Mouse (Mus musculus) heart, postnatal 14 days (tissue): ENCODE results near the gene Phyhipl. TPM values are rescaled to one million over a fixed set of nuclear protein-coding genes. Genes with fewer than 3 reads are reported as not detected.

Experiments used
- DNase-seq, 2 experiments: peaks; one replicate each; pipeline ENCODE4 v3.0.0; 2021 to 2022
- intact Hi-C: fragments of 180-260 bp; cut with DNase I; formaldehyde crosslinking; loops from one replicate; pipeline ENCODE4 v1.15.1; 2025
- total RNA-seq, 2 experiments: library from RNA; stranded (reverse); gene quantifications; 2 replicates each; pipeline ENCODE4 v1.2.3; 2021

The Phyhipl gene
- total RNA-seq, 2 experiments from 2014 or later = not detected

- intact Hi-C loops = no loop called here
Observed at GRCm38 (mm10) chr10:70637640-70638328, 18.0 kb downstream of the Phyhipl start.

GRCm38 (mm10) chr10:70635261-70635660 is 20.5 kb downstream of the Phyhipl start:
- DNase-seq = no peak
- intact Hi-C loops = no loop called here

More at GRCm38 (mm10) chr10:70637640-70638328, 18.0 kb downstream of the Phyhipl start:
- DNase-seq = no peak

DNA sequence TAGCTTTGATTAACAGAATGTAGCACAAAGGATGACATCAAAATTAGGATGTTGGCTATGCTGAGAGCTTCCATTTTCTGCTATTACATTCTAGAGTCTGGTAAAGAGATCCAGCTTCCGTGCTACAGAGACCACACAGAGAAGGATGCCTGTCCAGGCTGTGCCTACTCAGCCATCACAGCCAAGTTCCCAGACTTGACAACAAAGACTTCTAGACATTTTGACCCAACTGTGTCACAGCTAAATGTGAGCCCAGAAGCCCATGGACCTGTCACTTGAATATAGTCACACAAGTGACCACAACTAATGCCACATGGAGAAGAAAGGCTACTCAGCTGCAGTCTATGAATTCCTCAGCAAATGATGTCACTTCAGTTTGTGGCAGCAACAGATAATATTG is 24.6 kb downstream of the Phyhipl start:
- intact Hi-C loops = no loop called here
- DNase-seq = no peak

DNA sequence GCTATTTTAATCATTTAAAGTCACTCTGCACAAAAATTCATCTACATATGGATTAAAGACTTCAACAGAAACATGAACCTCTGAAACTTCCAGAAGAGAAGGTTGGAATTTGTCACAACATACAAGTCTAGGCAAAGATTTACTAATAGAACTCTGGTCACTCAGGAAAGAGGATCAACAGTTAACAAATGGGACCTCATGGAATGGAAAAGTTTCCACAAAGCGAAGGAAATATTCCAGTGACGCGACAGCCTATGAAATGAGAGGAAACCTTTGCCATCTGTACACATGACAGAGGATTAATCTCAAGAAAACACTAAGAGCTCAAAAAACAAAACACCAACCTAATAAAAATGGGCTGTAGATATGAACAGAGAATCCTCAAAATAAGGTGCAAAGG is 32.3 kb downstream of the Phyhipl start:
- no peak for DNase-seq
- intact Hi-C loops = no loop called here

GRCm38 (mm10) chr10:70616377-70616776 is 39.4 kb downstream of the Phyhipl start:
- DNase-seq = no peak
- intact Hi-C loops = no loop called here

DNA sequence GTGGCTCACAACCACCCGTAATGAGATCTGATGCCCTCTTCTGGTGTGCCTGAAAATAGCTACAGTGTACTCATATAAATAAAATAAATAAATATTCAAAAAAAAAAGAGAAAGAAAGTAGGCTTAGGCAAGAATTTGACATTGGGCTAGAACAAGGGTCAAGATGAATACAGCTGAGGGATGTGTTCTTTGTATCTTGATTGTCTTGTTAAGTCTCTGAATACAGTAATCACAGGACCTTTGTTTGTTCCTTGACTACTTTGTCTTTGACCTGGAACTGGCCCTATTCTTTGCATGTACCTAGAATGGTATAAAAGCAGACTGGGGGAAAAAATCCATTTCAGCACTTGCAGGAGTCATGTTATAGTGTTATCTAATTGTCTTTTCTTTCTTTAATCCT is 44.1 kb downstream of the Phyhipl start:
- intact Hi-C loops = no loop called here
- no peak for DNase-seq

GRCm38 (mm10) chr10:70599925-70600305 is 55.9 kb downstream of the Phyhipl start:
- intact Hi-C loops = loop anchor here (5.0 to 10.0 kb wide), 2 partner anchors 212 to 615 kb away; no protein-coding TSS in a partner anchor
- DNase-seq = no peak

- intact Hi-C loops = loop anchor here (5.0 to 10.0 kb wide), 2 partner anchors 213 to 615 kb away; no protein-coding TSS in a partner anchor
- peak; percentile 5 to 11 for DNase-seq
Observed at GRCm38 (mm10) chr10:70599126-70599924, 56.4 kb downstream of the Phyhipl start.

- DNase-seq = peak; percentile 4 to 9
- intact Hi-C loops = loop anchor here (5.0 to 10.0 kb wide), 2 partner anchors 214 to 616 kb away; no protein-coding TSS in a partner anchor
Observed at GRCm38 (mm10) chr10:70598516-70599125, 57.1 kb downstream of the Phyhipl start.

DNA sequence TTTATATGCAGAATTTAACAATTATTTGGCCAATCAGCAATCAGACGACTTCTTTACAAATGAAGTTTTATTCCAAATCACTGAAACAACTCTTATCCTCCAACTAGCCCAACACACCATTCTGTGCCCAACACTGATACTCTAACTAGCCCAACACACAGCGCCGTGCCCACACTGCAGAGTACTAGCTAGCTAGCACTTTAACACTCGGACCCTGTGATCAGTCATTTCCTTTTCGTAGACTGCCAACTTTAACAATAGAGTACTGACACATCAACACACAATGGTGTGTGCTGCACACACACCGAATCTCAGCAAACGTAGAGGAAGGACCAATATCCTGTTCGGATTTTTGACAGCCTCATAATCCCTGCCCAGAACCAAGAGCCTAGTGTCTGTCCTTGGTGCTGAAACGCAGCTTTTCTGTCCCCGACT is 57.7 kb downstream of the Phyhipl start:
- intact Hi-C loops = loop anchor here (5.0 to 10.0 kb wide), 2 partner anchors 214 to 617 kb away; no protein-coding TSS in a partner anchor
- peak; percentile 16 to 50 for DNase-seq

DNA sequence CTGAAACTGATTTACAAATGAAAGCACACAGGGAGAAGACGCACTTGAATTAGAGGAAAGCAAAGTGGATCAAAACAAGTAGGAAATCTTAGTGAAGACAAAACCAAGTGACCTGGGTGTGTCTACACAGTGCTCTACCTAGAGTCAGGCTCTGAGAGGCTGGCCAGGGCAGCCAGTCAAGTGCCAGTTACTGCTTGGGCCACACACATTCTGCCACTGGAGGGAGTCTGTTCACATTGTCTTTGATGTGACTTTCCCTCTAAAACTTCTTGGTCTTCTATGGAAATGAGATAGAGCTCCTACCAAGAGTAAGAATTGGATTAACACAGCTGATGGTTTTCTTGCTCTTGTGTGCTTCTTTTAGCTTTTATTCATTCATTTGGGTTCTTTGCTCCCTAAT is 61.8 kb downstream of the Phyhipl start:
- intact Hi-C loops = loop anchor here (5.0 to 10.0 kb wide), 2 partner anchors 368 to 621 kb away; no protein-coding TSS in a partner anchor

GRCm38 (mm10) chr10:70586876-70587405 is 68.8 kb downstream of the Phyhipl start:
- intact Hi-C loops = no loop called here
- DNase-seq = no peak

More for the DNA sequence above, 61.8 kb downstream of the Phyhipl start:
- peak; percentile 2 to 25 for DNase-seq

- intact Hi-C loops = no loop called here
- no peak for DNase-seq
Observed at GRCm38 (mm10) chr10:70584171-70584570, 71.6 kb downstream of the Phyhipl start.

- no peak for DNase-seq
- intact Hi-C loops = no loop called here
Observed at GRCm38 (mm10) chr10:70581556-70582211, 74.1 kb downstream of the Phyhipl start.

GRCm38 (mm10) chr10:70563636-70564035 is 92.1 kb downstream of the Phyhipl start:
- peak; percentile 75 to 83 for DNase-seq
- intact Hi-C loops = loop anchor here (1.0 to 10.0 kb wide), 5 partner anchors 195 to 651 kb away; no protein-coding TSS in a partner anchor

GRCm38 (mm10) chr10:70552531-70552930 is 103.2 kb downstream of the Phyhipl start:
- DNase-seq = no peak
- intact Hi-C loops = no loop called here

DNA sequence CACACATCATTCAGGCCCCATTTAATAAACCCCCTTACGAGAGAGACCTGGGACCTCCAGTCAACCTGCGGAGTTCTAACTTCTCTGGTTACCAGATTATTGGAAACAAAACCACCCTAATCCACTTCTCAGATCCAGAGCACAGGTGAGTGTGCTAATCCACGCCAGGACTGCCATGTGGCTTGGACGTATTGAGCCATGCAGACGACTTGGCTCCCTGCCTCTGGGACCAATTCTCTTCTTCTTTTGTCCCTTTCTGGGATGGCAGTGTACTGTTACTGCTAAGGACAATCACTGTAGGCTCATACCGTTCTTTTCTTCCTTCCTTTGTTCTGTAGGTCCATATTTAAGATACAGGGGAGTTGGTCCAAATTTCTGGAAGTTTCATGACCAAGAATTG is 112.9 kb downstream of the Phyhipl start:
- intact Hi-C loops = loop anchor here (10.0 kb wide), 1 partner anchor 98 kb away; the partner anchor contains the start of gene Fam13c
- DNase-seq = no peak

GRCm38 (mm10) chr10:70540456-70541195 is 115.1 kb downstream of the Phyhipl start:
- peak in 1 of 2 experiments; percentile 24 for DNase-seq
- intact Hi-C loops = loop anchor here (10.0 kb wide), 1 partner anchor 96 kb away; the partner anchor contains the start of gene Fam13c

- intact Hi-C loops = no loop called here
- DNase-seq = no peak
Observed at GRCm38 (mm10) chr10:70539251-70539650, 116.5 kb downstream of the Phyhipl start.
